Mouse (Mus musculus) c-Kit-positive CD71-negative TER-119-negative erythroid progenitor cells, embryonic 14.5 days (primary cell): ENCODE measurements around the gene Gm13090.

Experiments
- DNase-seq: peaks from one replicate; pipeline ENCODE4 v3.0.0-alpha.2; 2013; ENCODE audit warnings: low read depth

Gene Gm13090

DNA sequence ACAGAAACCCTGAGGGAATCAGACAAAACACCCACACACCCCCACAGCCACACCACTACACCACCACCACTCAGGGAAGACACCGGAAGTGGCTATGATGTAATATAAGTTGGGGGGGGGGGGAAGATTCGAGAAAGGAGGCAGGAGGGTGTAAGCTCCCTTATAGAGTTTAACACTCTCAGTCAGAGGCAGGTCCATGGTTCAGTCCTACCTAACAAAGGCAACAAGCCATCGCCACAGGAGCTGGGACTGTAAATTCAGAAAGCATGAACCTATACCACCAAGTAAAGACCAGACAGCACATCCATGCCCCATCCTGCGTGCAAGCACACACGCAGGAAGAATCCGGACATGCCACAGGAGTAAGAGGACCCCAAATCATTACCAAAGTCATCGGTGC, at the start of gene Gm13090:
TSS of gene Gm13090 (plus strand) at position 301 of the 400 bp plus-strand sequence.
- DNase-seq: no peak

- DNase-seq: no peak
Measured at GRCm38 (mm10) chr4:151041506-151041905, 47.9 kb upstream of the Gm13090 start.

GRCm38 (mm10) chr4:151043281-151043680, 46.1 kb upstream of the Gm13090 start:
- no peak for DNase-seq

GRCm38 (mm10) chr4:151044037-151044943, 45.1 kb upstream of the Gm13090 start, which contains the start of gene Per3:
TSS of gene Per3 (minus strand) at chr4:151044665.
- DNase-seq: peak; percentile 86

GRCm38 (mm10) chr4:151044944-151045570, 44.3 kb upstream of the Gm13090 start:
- no peak for DNase-seq

- no peak for DNase-seq
Measured at GRCm38 (mm10) chr4:151046524-151046923, 42.8 kb upstream of the Gm13090 start.

DNA sequence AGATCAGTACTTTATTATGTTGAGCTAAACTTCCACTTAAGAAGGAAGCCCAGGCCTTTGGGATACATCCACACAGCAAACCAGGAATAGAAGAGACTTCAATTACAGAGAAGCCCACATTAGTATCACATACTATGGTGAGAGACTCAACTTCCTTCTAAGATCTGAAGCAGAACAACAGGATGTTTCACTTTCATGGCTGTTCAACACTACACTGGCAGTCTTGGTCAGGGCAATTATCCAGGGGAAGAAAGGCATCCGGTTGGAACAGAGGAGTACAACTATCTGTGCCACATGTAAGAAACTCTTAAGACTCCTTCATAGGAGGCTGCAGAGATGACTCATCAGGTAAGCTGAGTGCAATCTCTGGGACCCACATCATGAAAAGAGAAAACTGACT, 38.2 kb upstream of the Gm13090 start:
- no peak for DNase-seq

DNA sequence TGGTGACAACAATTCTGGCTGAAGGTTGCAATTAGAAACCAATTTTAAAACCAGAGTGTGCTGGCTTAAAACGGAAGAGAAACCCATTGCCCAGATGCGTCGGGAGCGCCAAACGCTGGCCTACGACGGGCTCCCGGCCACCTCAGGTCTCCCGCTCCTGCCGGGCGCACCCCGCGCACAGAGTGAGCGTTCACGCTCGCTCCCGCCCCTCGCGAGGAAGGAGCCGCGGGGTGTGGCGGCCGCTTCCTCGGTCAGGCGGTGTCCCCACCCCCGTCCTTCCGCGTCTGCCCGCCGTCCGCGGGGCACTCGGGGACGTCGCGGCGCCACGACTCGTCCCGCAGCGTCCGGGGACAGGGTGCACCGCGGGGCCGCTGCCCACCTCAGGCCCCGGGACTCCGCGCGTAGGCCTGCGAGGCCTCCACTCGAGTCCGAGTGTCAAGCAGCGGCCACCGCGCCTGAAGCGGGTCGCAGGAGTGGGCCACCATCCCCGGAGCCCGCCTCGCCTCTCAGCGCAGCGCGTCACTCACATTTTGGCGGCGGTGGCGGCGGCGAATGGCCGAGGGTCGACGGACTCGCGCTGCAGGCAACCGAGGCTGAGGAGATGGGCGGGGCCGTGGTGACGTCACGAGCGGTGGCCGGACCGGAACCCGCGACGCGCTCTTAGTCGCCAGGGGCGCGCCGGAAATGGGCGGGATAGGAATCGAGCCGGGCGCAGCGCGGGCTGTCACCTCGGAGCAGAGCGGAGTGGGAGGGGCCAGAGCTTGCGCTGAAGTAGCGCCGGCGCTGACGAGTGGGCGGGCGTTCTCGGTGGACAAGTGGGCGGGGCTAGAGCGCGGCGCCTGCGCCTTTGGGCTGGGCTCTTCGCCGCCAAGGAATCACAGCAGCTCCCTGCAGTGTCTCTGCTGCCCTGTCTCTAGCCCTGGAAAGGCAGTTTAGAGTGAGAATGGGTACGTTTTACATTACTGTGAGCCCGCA, 31.7 kb upstream of the Gm13090 start, which contains the start of gene Vamp3:
TSS of gene Vamp3 (minus strand) at position 617 of the 975 bp plus-strand sequence.
- DNase-seq: peak; percentile 96

DNA sequence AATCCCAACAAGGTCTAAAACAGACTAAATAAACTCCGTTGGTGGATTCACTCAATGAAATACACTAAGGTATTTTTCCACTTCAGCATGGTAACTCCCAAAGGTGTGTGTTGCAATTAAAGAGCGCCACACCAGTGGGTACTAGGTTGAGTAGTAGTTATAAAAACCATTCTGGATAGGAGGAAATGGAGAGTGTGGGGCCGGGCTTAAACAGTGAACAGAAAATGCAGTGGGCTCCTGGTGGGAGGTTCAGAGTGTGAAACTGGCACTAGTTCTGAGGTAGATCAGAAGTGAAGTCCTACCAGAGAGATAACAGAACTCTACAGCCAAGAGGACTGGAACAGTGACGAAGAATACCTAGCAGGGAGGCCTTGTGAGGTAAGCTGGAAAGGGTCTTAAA, 30.7 kb upstream of the Gm13090 start:
- no peak for DNase-seq

DNA sequence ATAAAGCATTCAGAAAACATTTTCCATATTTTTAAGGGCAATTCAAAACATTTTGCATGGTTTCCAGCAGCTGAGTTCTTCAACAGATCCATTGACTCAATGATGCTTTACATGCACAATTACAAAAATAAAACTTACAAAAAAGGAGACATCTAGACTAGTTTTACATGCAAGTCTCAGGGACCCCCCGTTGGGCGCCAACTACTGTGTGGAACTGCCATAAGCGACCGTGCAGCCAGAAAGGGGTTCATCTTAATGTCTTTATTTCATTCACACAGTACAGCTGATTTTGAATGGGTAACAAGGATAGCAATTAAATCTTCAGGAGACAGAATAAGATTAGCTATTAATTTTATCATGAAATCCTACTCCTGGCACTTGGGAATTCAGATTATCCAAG, 29.8 kb upstream of the Gm13090 start:
- DNase-seq: no peak

DNA sequence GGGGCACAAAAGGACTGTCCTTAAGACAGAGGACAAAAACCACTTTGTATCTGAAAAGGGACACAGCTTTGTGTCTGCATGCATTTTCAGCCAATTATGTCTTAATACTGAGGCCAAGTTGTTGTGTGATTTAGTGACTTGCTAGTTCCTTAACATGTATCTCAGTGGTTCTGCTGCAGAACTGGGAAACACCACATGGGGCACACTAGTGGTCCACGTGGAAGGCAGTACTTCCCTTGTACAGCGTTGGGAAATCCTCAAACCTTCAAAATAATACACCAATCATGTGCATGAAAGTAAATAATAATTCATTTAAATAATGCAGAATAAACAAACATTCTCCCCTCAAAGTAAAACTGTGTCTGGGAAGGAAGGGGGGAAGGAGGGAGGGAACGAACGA, 20.6 kb upstream of the Gm13090 start:
- no peak for DNase-seq

DNA sequence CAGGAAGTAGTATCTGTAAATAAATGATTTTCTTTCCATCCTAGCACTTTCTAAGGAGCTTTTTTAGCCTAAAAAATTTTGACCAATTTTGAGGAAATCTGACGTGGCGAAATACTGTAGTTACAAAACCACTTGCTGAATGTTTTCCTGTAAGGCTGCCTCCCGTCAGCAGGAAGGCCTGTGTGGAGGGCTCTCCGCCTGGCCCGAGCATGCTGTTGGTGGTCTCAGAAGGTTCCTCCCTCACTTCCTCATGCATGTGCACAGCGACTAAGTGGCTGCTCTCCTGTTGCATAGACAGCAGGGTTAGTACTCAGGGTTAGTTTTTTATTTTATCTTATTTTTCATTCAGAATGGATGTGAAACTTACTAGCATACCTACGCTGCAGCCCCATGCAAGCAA, 18.4 kb upstream of the Gm13090 start:
- DNase-seq: no peak

DNA sequence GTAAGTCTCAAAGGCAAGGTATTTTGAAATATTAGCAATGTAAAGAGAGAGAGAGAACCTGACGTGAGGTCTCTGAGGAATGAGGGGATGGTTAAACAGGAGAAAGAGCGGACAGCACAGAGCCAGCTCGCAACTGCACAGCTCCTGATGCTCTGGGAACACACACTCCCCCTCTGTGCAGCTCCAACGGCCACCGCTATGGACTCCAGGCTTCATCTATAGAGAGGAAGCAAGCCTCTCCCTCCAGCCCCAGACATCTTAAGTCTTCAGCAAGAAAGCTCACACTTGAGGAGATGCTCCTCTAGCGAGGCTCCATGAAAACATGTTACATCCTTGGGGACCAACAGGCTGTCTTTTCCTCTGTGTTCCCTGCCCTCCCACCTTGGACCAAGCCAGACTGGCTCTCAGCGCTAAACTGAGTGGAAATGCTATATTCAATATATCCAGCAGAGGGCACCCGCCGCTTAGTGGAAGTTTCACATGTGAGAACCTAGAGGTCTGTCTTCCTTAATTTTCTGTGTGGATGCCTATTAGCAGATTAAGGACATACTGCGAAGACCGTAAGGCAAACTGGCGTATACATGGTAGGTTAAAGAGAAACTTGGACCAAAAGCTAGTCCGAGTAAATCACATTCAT, 16.1 kb upstream of the Gm13090 start:
- DNase-seq: peak; percentile 49

GRCm38 (mm10) chr4:151074817-151075216, 14.6 kb upstream of the Gm13090 start:
- DNase-seq: no peak

GRCm38 (mm10) chr4:151081355-151081754, 8.0 kb upstream of the Gm13090 start:
- DNase-seq: no peak

GRCm38 (mm10) chr4:151081977-151082376, 7.4 kb upstream of the Gm13090 start:
- no peak for DNase-seq

- DNase-seq: no peak
Measured at GRCm38 (mm10) chr4:151083027-151083426, 6.3 kb upstream of the Gm13090 start.

- DNase-seq: no peak
Measured at GRCm38 (mm10) chr4:151087358-151087757, 2.0 kb upstream of the Gm13090 start.

- DNase-seq: no peak
Measured at GRCm38 (mm10) chr4:151088819-151089218, 551 bp upstream of the Gm13090 start.

DNA sequence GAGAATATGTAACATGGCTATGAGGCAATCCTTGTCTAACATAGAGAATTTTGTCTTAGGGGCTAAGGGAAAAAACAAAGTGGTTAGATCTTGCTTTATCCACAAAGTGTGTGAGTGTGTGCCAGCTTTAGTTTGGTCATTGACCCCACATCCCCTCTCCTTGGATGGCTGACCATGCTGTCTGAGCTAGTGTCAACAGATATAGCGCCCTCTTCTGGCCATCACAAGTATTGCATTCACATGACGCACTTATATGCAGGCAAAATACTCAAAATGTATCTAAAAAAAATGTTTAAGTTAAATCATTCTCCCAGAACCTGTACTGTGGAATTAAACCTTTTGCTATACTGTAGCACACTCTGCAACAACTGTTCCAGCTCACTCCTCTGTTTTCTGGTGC, 5.8 kb downstream of the Gm13090 start:
- no peak for DNase-seq

- DNase-seq: no peak
Measured at GRCm38 (mm10) chr4:151096334-151097103, 7.1 kb downstream of the Gm13090 start.
